Mouse (Mus musculus) lung, postnatal 0 days (tissue): ENCODE results near the gene Rab25. TPM values are rescaled to one million over a fixed set of nuclear protein-coding genes. Genes with fewer than 3 reads are reported as not detected.

Experiments used
- ATAC-seq: fragments of 200-750 bp; cut with Nextera tagmentation; 2 replicates; pipeline ENCODE4 v1.8.0; 2017; ENCODE audit warnings: moderate library complexity
- DNase-seq: peaks from one replicate; pipeline ENCODE4 v3.0.0-alpha.2; 2016; ENCODE audit warnings: low spot score
- H3K27ac ChIP-seq: fragments of 300-500 bp; sonication (generic); 2 replicates; pipeline ENCODE4 v1.5.1; 2014; ENCODE audit warnings: antibody characterized with exemption, mild to moderate bottlenecking, low read length, mixed read lengths
- H3K27me3 ChIP-seq: fragments of 300-500 bp; sonication (generic); replicated peaks from 2 replicates; pipeline ENCODE4 v1.6.1; 2014; ENCODE audit warnings: low read length, mixed read lengths; ENCODE audit not compliant: insufficient read depth
- H3K36me3 ChIP-seq: fragments of 300-500 bp; sonication (generic); 2 replicates; pipeline ENCODE4 v1.6.1; 2014; ENCODE audit warnings: low read length, mixed read lengths; ENCODE audit not compliant: insufficient read depth
- H3K4me1 ChIP-seq: fragments of 300-500 bp; sonication (generic); 2 replicates; pipeline ENCODE4 v1.6.1; 2014; ENCODE audit warnings: antibody characterized with exemption, low read depth, low read length, mixed read lengths; ENCODE audit not compliant: insufficient read depth
- H3K4me2 ChIP-seq: fragments of 300-500 bp; sonication (generic); replicated peaks from 2 replicates; pipeline ENCODE4 v1.6.1; 2014; ENCODE audit warnings: low read depth, mild to moderate bottlenecking, low read length, moderate library complexity, mixed read lengths
- H3K4me3 ChIP-seq: fragments of 300-500 bp; sonication (generic); 2 replicates; pipeline ENCODE4 v1.5.1; 2014; ENCODE audit warnings: low read depth, low read length
- H3K9ac ChIP-seq: fragments of 300-500 bp; sonication (generic); replicated peaks from 2 replicates; pipeline ENCODE4 v1.6.1; 2014; ENCODE audit warnings: low read depth, mild to moderate bottlenecking
- H3K9me3 ChIP-seq: fragments of 300-500 bp; sonication (generic); 2 replicates; pipeline ENCODE4 v1.6.1; 2016; ENCODE audit warnings: low read length, mixed read lengths
- CTCF ChIP-seq: IDR thresholded peaks from 2 replicates; pipeline ENCODE4 v1.5.1; 2016; ENCODE audit warnings: antibody characterized with exemption, mild to moderate bottlenecking
- EP300 ChIP-seq: IDR thresholded peaks from 2 replicates; pipeline ENCODE4 v1.6.1; 2016; ENCODE audit warnings: antibody characterized with exemption, mild to moderate bottlenecking, control low read depth
- WGBS: fragments of 180-500 bp; shearing (Covaris S2); extraction: QIAGEN DNeasy Blood & Tissue Kit; methylation state at CpG from one replicate; pipeline ENCODE4 v1.1.7; 2014; 5-methylcytosine and 5-hydroxymethylcytosine counted together
- polyA plus RNA-seq: library from polyadenylated mRNA; unstranded; fragments of >200 nt; fragmentation: Nextera tagmentation; extraction: Ambion mirVana; gene quantifications from 2 replicates; pipeline ENCODE4 v1.2.1, GENCODE M21; 2015

Rab25 gene
- polyA plus RNA-seq, 1 experiment from 2014 or later: 61.4 TPM

DNA sequence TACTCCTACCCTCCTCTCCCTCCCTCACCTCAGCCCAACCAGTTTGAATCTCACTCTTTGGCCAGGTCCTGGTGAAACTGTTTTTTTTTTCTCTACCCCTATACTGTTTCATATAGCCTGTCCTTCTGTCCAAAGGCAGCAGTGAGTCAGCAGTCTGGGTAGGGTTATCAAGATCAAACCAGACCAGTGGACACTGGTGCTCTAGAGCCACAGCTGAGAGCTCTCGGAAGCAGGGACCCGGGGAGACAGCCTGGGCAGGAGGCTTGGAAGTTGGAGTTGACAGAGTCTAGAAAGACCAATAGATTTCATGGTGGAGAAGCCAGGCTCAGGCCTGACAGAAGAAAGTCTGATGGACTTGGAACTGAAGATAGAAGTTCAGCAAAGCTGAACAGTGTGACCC is 20.5 kb upstream of the Rab25 start:
- H3K27ac ChIP-seq: no peak overlapping the region
- H3K36me3 ChIP-seq: peaks cover 43% of the 10 kb centered on the region
- TF ChIP-seq EP300 (no peak), CTCF (no peak)
- no peaks in the 10 kb centered on the region for H3K9me3 ChIP-seq
- WGBS: 96% methylated on average over 2 of the region's 2 CpGs
- DNase-seq (no peak), ATAC-seq (no peak)
- H3K4me1 ChIP-seq: no peaks in the 10 kb centered on the region
- H3K4me3 ChIP-seq: no peak overlapping the region
- no peak overlapping the region for H3K9ac ChIP-seq
- H3K4me2 ChIP-seq: no peak overlapping the region
- no peaks in the 10 kb centered on the region for H3K27me3 ChIP-seq

DNA sequence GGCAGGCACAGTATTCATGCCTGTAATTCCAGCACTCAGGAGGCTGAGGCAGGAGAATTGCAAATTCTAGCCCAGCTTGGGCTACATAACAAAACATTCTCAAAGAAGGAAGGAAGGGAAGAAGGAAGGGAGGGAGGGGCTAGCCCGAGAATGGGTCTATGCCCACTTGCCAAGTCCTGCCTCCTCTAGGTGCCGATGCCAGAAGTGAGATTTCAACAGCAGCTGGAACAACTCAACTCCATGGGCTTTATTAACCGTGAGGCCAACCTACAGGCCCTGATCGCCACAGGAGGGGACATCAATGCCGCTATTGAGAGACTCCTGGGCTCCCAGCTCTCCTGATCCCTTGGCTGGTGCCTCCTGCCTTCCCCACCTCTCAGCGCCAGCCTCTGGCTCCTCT is 19.8 kb upstream of the Rab25 start:
- WGBS: 67% methylated on average over 6 of the region's 6 CpGs
- Histone ChIP-seq H3K27ac (no peak overlapping the region), H3K36me3 (peaks cover 46% of the 10 kb centered on the region), H3K9me3 (no peaks in the 10 kb centered on the region), H3K4me3 (no peak overlapping the region), H3K4me2 (no peak overlapping the region), H3K4me1 (no peaks in the 10 kb centered on the region), H3K27me3 (no peaks in the 10 kb centered on the region), H3K9ac (no peak overlapping the region)
- no peak for ATAC-seq
- no peak for TF ChIP-seq CTCF
- no peak for TF ChIP-seq EP300
- no peak for DNase-seq

DNA sequence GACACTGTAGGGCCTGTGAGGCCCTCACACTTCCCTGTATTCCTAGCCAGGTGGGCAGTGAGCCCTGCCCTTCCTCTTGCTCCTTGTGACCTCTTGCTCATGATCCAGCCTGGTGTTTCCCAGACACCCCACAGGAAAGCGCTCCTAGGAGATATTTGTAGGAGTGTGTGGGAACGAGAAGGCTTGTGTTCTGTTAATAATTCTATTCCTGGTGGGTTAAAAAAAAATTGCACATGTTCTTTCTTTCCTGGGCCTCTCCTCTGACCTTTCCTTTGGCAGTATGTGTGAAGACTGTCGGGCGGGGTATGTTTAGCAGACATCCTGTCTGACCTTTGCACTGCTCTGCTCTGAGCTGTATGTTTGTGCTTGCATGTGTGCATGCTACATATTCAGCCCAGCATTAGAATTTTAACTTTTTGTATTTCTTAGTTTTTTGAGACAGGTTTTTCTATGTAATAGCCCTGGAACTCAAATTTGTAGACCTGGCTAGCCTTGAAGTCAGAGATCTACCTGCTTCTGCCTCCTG is 18.5 kb upstream of the Rab25 start:
- Histone ChIP-seq H3K4me1 (no peaks in the 10 kb centered on the region), H3K9ac (no peak overlapping the region), H3K27me3 (no peaks in the 10 kb centered on the region), H3K27ac (no peak overlapping the region), H3K4me2 (no peak overlapping the region), H3K36me3 (peaks cover 50% of the 10 kb centered on the region), H3K4me3 (no peak overlapping the region), H3K9me3 (no peaks in the 10 kb centered on the region)
- no peak for TF ChIP-seq EP300
- no peak for TF ChIP-seq CTCF
- ATAC-seq (no peak), DNase-seq (no peak)
- 82% methylated on average over 4 of the region's 4 CpGs for WGBS

DNA sequence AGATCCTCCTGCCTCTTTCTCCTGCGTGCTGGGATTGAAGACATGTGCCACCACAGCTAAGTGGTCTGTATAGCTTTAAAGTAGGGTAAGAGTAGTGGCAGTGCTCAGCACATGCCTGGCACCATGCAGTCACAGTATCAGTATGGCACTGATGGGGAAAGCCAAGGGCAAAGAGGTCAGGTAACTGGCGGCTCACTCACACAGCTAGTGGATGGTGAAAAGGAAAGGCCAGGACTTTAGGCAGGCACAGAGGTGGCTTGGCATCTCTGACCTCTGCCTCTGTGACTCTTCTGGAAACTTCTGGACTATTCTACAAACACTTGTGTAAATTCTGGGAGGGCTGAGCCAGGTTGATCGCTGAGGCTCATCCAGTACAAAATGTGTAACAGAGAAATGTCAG is 18.0 kb upstream of the Rab25 start:
- H3K9ac ChIP-seq: no peak overlapping the region
- 97% methylated on average over 3 of the region's 3 CpGs for WGBS
- DNase-seq (no peak), ATAC-seq (no peak)
- H3K27ac ChIP-seq: no peak overlapping the region
- H3K4me2 ChIP-seq: no peak overlapping the region
- peaks cover 55% of the 10 kb centered on the region for H3K36me3 ChIP-seq
- no peak overlapping the region for H3K4me3 ChIP-seq
- no peaks in the 10 kb centered on the region for H3K4me1 ChIP-seq
- no peaks in the 10 kb centered on the region for H3K9me3 ChIP-seq
- H3K27me3 ChIP-seq: no peaks in the 10 kb centered on the region
- TF ChIP-seq CTCF (no peak), EP300 (no peak)

DNA sequence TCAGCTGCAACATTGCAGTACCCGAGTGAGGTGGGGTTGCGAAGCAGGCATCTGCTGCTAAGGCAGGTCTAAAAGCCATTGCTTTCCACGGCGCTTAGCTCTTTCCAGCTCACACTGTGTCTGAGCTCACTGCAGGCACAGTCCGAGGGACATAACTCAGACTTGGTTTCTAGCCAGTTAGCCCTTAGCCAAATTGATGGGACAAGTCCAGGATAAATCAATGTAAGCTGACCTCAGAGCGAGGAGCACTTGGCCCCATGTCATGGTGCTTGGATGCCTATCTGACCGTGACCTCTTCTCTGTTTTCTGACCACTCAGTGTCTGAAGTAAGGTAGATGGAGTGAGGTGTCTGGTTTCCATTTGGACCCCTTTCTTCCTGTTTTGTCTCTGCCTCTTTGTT is 15.9 kb upstream of the Rab25 start:
- TF ChIP-seq EP300 (no peak), CTCF (no peak)
- H3K9ac ChIP-seq: no peak overlapping the region
- no peak overlapping the region for H3K4me2 ChIP-seq
- H3K4me3 ChIP-seq: no peak overlapping the region
- H3K9me3 ChIP-seq: no peaks in the 10 kb centered on the region
- ATAC-seq: no peak
- no peaks in the 10 kb centered on the region for H3K4me1 ChIP-seq
- no peak overlapping the region for H3K27ac ChIP-seq
- no peak for DNase-seq
- peaks cover 59% of the 10 kb centered on the region for H3K36me3 ChIP-seq
- H3K27me3 ChIP-seq: no peaks in the 10 kb centered on the region
- 86% methylated on average over 7 of the region's 7 CpGs for WGBS

DNA sequence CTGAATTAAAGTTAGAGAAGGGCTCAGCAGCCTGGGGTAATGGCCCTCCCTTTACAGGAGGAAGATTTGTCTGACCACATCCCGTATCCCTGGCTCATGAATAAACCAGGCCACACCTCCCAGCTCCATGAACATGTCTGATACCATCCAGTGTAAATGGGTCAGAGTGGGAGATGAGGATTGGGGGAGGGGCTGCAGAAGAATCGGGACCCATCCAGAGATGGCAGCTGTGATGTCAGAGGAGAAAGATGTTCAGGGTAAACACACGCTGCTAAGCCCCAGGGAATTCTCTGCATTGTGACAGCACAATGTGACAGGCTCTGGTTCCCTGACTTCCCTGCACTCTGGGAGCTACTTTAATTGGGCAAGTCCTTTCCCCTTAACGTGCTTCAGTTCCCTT is 15.3 kb upstream of the Rab25 start:
- no peaks in the 10 kb centered on the region for H3K27me3 ChIP-seq
- no peaks in the 10 kb centered on the region for H3K4me1 ChIP-seq
- 72% methylated on average over 4 of the region's 4 CpGs for WGBS
- H3K9ac ChIP-seq: no peak overlapping the region
- no peak overlapping the region for H3K4me3 ChIP-seq
- TF ChIP-seq CTCF (no peak), EP300 (no peak)
- DNase-seq (no peak), ATAC-seq (peak; percentile 26; the same call in 1 of the 2 replicates)
- H3K9me3 ChIP-seq: no peaks in the 10 kb centered on the region
- no peak overlapping the region for H3K4me2 ChIP-seq
- H3K36me3 ChIP-seq: peaks cover 56% of the 10 kb centered on the region
- no peak overlapping the region for H3K27ac ChIP-seq

DNA sequence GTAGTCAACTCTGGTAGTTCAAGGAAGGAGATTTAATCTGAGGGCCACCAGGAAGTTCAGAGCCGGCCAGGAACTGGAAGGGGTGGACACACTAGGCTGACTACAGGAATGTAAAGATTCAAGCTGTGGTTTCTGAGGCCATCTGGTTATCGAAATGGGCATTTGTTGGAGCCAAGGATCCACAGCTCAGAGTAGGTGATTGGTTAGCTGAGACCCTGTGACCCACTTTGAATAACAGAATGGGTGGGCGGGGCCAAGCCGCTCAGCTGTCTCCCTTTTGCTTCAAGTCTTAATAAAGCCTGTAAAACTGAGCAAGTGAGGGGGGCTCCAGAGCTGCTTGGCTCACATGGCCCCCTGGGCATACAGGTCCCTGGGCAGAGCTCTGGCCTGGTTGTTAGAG is 13.9 kb upstream of the Rab25 start:
- Histone ChIP-seq H3K4me3 (no peak overlapping the region), H3K27ac (no peak overlapping the region), H3K4me1 (no peaks in the 10 kb centered on the region), H3K36me3 (peaks cover 56% of the 10 kb centered on the region), H3K9me3 (no peaks in the 10 kb centered on the region), H3K4me2 (no peak overlapping the region), H3K27me3 (no peaks in the 10 kb centered on the region), H3K9ac (no peak overlapping the region)
- no peak for DNase-seq
- 68% methylated on average over 4 of the region's 4 CpGs for WGBS
- TF ChIP-seq CTCF (no peak), EP300 (no peak)
- ATAC-seq: no peak
